Mouse (Mus musculus): ENCODE results near the gene Nacc2. TPM values are rescaled to one million over a fixed set of nuclear protein-coding genes. Genes with fewer than 3 reads are reported as not detected.

The Nacc2 gene
- polyA plus RNA-seq, 1 experiment from 2014 or later: 6.5 TPM

GRCm38 (mm10) chr2:26154586-26154985 is 31.6 kb upstream of the Nacc2 start:
- ATAC-seq (replicated peaks; ENCODE audit: low FRiP score) (no peak), DNase-seq (ENCODE audit: low spot score) (no peak)
- 82% methylated on average over 5 of the region's 5 CpGs for WGBS

GRCm38 (mm10) chr2:26153909-26154340 is 30.9 kb upstream of the Nacc2 start:
- H3K4me1 ChIP-seq (replicated peaks; ENCODE audit: control insufficient read depth, insufficient read depth, low read length): no peaks in the 10 kb centered on the region
- no peak overlapping the region; the same call in 1 of the 2 replicates for H3K9ac ChIP-seq (ENCODE audit: low read length)
- H3K27ac ChIP-seq (ENCODE audit: low read depth, low read length): no peak overlapping the region
- peak; percentile 57 for DNase-seq (ENCODE audit: low spot score)
- H3K4me3 ChIP-seq (ENCODE audit: low read depth, low read length): no peak overlapping the region
- peak; percentile 67 for ATAC-seq (replicated peaks; ENCODE audit: low FRiP score)
- H3K4me2 ChIP-seq (ENCODE audit: low read depth, low read length, severe bottlenecking): no peak overlapping the region
- no peaks in the 10 kb centered on the region for H3K9me3 ChIP-seq (ENCODE audit: control insufficient read depth, low read length)
- H3K36me3 ChIP-seq (ENCODE audit: control insufficient read depth, insufficient read depth, low read length): no peaks in the 10 kb centered on the region
- no peaks in the 10 kb centered on the region for H3K27me3 ChIP-seq (ENCODE audit: control insufficient read depth, insufficient read depth, low read length)
- 3% methylated on average over 4 of the region's 4 CpGs for WGBS

More at GRCm38 (mm10) chr2:26154586-26154985, 31.6 kb upstream of the Nacc2 start:
- Histone ChIP-seq H3K27ac (ENCODE audit: low read depth, low read length) (no peak overlapping the region), H3K4me2 (ENCODE audit: low read depth, low read length, severe bottlenecking) (no peak overlapping the region), H3K9me3 (ENCODE audit: control insufficient read depth, low read length) (no peaks in the 10 kb centered on the region), H3K9ac (ENCODE audit: low read length) (no peak overlapping the region), H3K27me3 (ENCODE audit: control insufficient read depth, insufficient read depth, low read length) (no peaks in the 10 kb centered on the region), H3K4me3 (ENCODE audit: low read depth, low read length) (no peak overlapping the region), H3K4me1 (replicated peaks; ENCODE audit: control insufficient read depth, insufficient read depth, low read length) (no peaks in the 10 kb centered on the region), H3K36me3 (ENCODE audit: control insufficient read depth, insufficient read depth, low read length) (no peaks in the 10 kb centered on the region)

GRCm38 (mm10) chr2:26153295-26153694 is 30.3 kb upstream of the Nacc2 start:
- Histone ChIP-seq H3K9ac (ENCODE audit: low read length) (no peak overlapping the region), H3K4me2 (ENCODE audit: low read depth, low read length, severe bottlenecking) (no peak overlapping the region), H3K27ac (ENCODE audit: low read depth, low read length) (no peak overlapping the region), H3K9me3 (ENCODE audit: control insufficient read depth, low read length) (no peaks in the 10 kb centered on the region), H3K4me3 (ENCODE audit: low read depth, low read length) (no peak overlapping the region), H3K27me3 (ENCODE audit: control insufficient read depth, insufficient read depth, low read length) (no peaks in the 10 kb centered on the region), H3K36me3 (ENCODE audit: control insufficient read depth, insufficient read depth, low read length) (no peaks in the 10 kb centered on the region), H3K4me1 (replicated peaks; ENCODE audit: control insufficient read depth, insufficient read depth, low read length) (no peaks in the 10 kb centered on the region)
- WGBS: 40% methylated on average over 4 of the region's 4 CpGs
- no peak for ATAC-seq (replicated peaks; ENCODE audit: low FRiP score)
- DNase-seq (ENCODE audit: low spot score): peak; percentile 78

GRCm38 (mm10) chr2:26147706-26148370 is 24.8 kb upstream of the Nacc2 start:
- WGBS: 62% methylated on average over 7 of the region's 7 CpGs
- no peaks in the 10 kb centered on the region for H3K4me1 ChIP-seq (replicated peaks; ENCODE audit: control insufficient read depth, insufficient read depth, low read length)
- no peak overlapping the region for H3K4me2 ChIP-seq (ENCODE audit: low read depth, low read length, severe bottlenecking)
- DNase-seq (ENCODE audit: low spot score) (no peak), ATAC-seq (replicated peaks; ENCODE audit: low FRiP score) (no peak)
- no peaks in the 10 kb centered on the region for H3K27me3 ChIP-seq (ENCODE audit: control insufficient read depth, insufficient read depth, low read length)
- no peak overlapping the region for H3K27ac ChIP-seq (ENCODE audit: low read depth, low read length)
- no peaks in the 10 kb centered on the region for H3K36me3 ChIP-seq (ENCODE audit: control insufficient read depth, insufficient read depth, low read length)
- no peak overlapping the region for H3K4me3 ChIP-seq (ENCODE audit: low read depth, low read length)
- H3K9ac ChIP-seq (ENCODE audit: low read length): no peak overlapping the region
- H3K9me3 ChIP-seq (ENCODE audit: control insufficient read depth, low read length): no peaks in the 10 kb centered on the region

- no peaks in the 10 kb centered on the region for H3K9me3 ChIP-seq (ENCODE audit: control insufficient read depth, low read length)
- H3K4me2 ChIP-seq (ENCODE audit: low read depth, low read length, severe bottlenecking): no peak overlapping the region
- H3K9ac ChIP-seq (ENCODE audit: low read length): no peak overlapping the region
- H3K36me3 ChIP-seq (ENCODE audit: control insufficient read depth, insufficient read depth, low read length): no peaks in the 10 kb centered on the region
- H3K27me3 ChIP-seq (ENCODE audit: control insufficient read depth, insufficient read depth, low read length): no peaks in the 10 kb centered on the region
- WGBS: 78% methylated on average over 7 of the region's 7 CpGs
- H3K4me3 ChIP-seq (ENCODE audit: low read depth, low read length): no peak overlapping the region
- no peaks in the 10 kb centered on the region for H3K4me1 ChIP-seq (replicated peaks; ENCODE audit: control insufficient read depth, insufficient read depth, low read length)
- DNase-seq (ENCODE audit: low spot score) (no peak), ATAC-seq (replicated peaks; ENCODE audit: low FRiP score) (no peak)
- H3K27ac ChIP-seq (ENCODE audit: low read depth, low read length): no peak overlapping the region
These were observed 23.5 kb upstream of the Nacc2 start for GRCm38 (mm10) chr2:26146337-26147042.

GRCm38 (mm10) chr2:26145113-26145512 is 22.1 kb upstream of the Nacc2 start:
- Histone ChIP-seq H3K9ac (ENCODE audit: low read length) (no peak overlapping the region), H3K27ac (ENCODE audit: low read depth, low read length) (no peak overlapping the region), H3K36me3 (ENCODE audit: control insufficient read depth, insufficient read depth, low read length) (no peaks in the 10 kb centered on the region), H3K4me2 (ENCODE audit: low read depth, low read length, severe bottlenecking) (no peak overlapping the region), H3K4me1 (replicated peaks; ENCODE audit: control insufficient read depth, insufficient read depth, low read length) (no peaks in the 10 kb centered on the region; the same call in 1 of the 2 replicates), H3K9me3 (ENCODE audit: control insufficient read depth, low read length) (no peaks in the 10 kb centered on the region), H3K4me3 (ENCODE audit: low read depth, low read length) (no peak overlapping the region), H3K27me3 (ENCODE audit: control insufficient read depth, insufficient read depth, low read length) (no peaks in the 10 kb centered on the region)
- 86% methylated on average over 4 of the region's 4 CpGs for WGBS
- DNase-seq (ENCODE audit: low spot score) (no peak), ATAC-seq (replicated peaks; ENCODE audit: low FRiP score) (no peak)

- WGBS: 85% methylated on average over 4 of the region's 4 CpGs
- Histone ChIP-seq H3K4me3 (ENCODE audit: low read depth, low read length) (no peak overlapping the region), H3K9me3 (ENCODE audit: control insufficient read depth, low read length) (no peaks in the 10 kb centered on the region), H3K27ac (ENCODE audit: low read depth, low read length) (no peak overlapping the region), H3K9ac (ENCODE audit: low read length) (no peak overlapping the region), H3K4me1 (replicated peaks; ENCODE audit: control insufficient read depth, insufficient read depth, low read length) (peaks cover 2% of the 10 kb centered on the region; the same call in 1 of the 2 replicates), H3K4me2 (ENCODE audit: low read depth, low read length, severe bottlenecking) (no peak overlapping the region), H3K27me3 (ENCODE audit: control insufficient read depth, insufficient read depth, low read length) (no peaks in the 10 kb centered on the region), H3K36me3 (ENCODE audit: control insufficient read depth, insufficient read depth, low read length) (no peaks in the 10 kb centered on the region)
- DNase-seq (ENCODE audit: low spot score) (no peak), ATAC-seq (replicated peaks; ENCODE audit: low FRiP score) (no peak)
These were observed 21.3 kb upstream of the Nacc2 start for GRCm38 (mm10) chr2:26144331-26144730.

- H3K27me3 ChIP-seq (ENCODE audit: control insufficient read depth, insufficient read depth, low read length): no peaks in the 10 kb centered on the region
- H3K27ac ChIP-seq (ENCODE audit: low read depth, low read length): no peak overlapping the region
- WGBS: 69% methylated on average over 2 of the region's 2 CpGs
- H3K9ac ChIP-seq (ENCODE audit: low read length): no peak overlapping the region
- H3K36me3 ChIP-seq (ENCODE audit: control insufficient read depth, insufficient read depth, low read length): no peaks in the 10 kb centered on the region
- ATAC-seq (replicated peaks; ENCODE audit: low FRiP score): no peak
- peaks cover 9% of the 10 kb centered on the region for H3K4me1 ChIP-seq (replicated peaks; ENCODE audit: control insufficient read depth, insufficient read depth, low read length)
- no peak overlapping the region for H3K4me3 ChIP-seq (ENCODE audit: low read depth, low read length)
- no peaks in the 10 kb centered on the region for H3K9me3 ChIP-seq (ENCODE audit: control insufficient read depth, low read length)
- H3K4me2 ChIP-seq (ENCODE audit: low read depth, low read length, severe bottlenecking): no peak overlapping the region
- DNase-seq (ENCODE audit: low spot score): no peak
These were observed 20.5 kb upstream of the Nacc2 start for GRCm38 (mm10) chr2:26143556-26143955.
